Mouse (Mus musculus) left cerebral cortex, postnatal 25 days (tissue): Measurements from ENCODE around the gene Itgb1bp1. TPM values are rescaled to one million over a fixed set of nuclear protein-coding genes. Genes with fewer than 3 reads are reported as not detected.

Experiments
- DNase-seq, 2 experiments: peaks; one replicate each; pipeline ENCODE4 v3.0.0; 2022; ENCODE audit warnings: low spot score in 2 of 2, mixed read lengths in 1 of 2
- intact Hi-C: fragments of 180-260 bp; cut with DNase I; formaldehyde crosslinking; loops from one replicate; pipeline ENCODE4 v1.15.1; 2025
- total RNA-seq, 2 experiments: library from RNA; stranded (reverse); gene quantifications; 2 replicates each; pipeline ENCODE4 v1.2.3; 2021

Itgb1bp1 gene
- total RNA-seq, 2 experiments from 2014 or later, result 33.0 to 35.2 TPM

DNA sequence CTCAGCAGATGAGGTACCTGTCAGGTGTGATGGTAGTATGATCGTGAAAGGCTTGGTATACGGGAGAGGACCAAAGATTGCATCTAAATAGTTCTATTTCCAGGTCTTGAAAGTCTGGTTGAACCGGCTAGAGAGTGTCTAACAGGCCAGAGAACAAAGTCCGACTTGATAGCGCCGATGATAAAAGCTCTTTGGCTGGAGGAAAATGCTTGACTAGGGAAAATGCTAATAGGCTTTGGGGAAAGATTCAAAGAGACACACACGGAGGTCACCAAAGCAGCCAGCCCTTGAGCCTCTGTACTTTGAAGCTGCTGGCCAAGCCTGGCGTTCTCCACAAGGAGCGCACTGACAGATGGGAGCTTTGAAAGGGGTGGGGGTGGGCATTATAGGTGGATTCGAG is 76.8 kb downstream of the Itgb1bp1 start:
- DNase-seq, result no peak
- intact Hi-C loops, result no loop called here

- peak in 1 of 2 experiments; percentile 54 for DNase-seq
- intact Hi-C loops, result no loop called here
These were observed 77.8 kb downstream of the Itgb1bp1 start for GRCm38 (mm10) chr12:21208172-21208795.

DNA sequence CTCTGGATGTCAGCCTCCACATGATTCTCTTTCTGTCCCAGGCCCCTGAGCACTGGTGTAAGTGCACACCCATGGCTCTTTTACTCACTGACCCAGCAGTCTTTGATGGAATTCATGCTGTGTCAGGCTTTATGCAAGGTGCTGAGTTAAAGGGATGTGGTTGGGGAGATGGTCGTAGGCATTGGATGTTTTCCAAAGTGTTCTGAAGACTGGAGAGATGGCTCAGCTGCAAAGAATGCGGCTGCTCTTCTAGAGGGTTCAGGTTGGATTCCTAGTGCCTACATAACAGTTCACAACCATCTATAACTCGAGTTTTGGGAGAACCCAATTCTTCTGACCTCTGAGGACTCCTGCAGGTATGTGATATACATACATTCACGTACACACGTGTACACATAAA is 78.7 kb downstream of the Itgb1bp1 start:
- no peak for DNase-seq
- intact Hi-C loops, result no loop called here

DNA sequence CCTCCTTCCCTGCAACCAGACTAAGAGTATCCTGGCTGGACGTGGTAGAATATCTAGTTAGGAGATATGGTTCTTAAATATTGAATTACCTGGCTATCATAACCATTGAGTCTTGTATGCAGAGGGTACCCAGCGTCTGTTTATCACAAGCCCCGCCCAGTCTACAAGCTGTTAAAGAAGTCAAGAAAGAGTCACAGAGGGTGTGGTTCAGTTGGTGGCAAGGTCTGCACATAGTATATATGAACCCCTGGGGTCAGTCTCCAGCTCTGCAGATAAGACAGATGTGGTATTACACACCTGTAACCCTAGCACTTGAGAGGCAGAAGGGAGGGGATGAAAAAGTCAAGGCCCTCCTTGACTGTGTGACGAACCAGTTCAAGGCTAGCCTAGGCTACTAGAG is 80.3 kb downstream of the Itgb1bp1 start:
- intact Hi-C loops, result no loop called here
- DNase-seq, result no peak

DNA sequence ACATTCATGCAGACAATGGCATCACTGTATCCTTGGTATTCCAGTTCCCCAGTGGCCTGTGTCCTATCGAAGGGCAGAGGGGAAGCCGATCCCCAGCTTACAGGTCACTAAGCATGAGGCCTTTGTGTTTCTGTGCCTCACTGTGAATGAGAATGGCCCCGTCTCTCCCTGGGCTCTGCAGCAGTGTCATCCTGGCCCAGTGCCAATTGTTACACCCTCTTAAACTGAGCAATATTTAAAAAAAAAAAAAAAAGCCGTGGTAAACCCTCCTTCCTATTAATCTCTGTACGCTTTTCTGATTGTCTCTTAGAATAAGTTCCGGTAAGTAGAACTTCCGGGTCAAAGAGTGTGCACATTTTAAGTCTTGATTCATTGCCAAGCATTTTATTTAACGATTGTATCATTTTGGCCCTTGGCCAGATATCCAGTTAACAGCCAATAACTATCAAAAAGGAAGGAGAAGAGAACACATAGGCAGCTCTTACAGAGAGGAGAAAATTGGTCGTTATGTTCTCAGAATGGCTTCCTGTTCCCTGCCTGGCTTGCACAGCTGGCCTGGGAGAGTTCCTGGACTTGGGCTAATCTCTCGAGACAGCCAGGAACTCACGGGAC is 81.3 kb downstream of the Itgb1bp1 start:
- intact Hi-C loops, result loop anchor here (5.0 kb wide), 2 partner anchors 63 to 93 kb away; no protein-coding TSS in a partner anchor

GRCm38 (mm10) chr12:21201485-21202269 is 84.4 kb downstream of the Itgb1bp1 start:
- DNase-seq, result peak in 1 of 2 experiments; percentile 86
- intact Hi-C loops, result loop anchor here (5.0 kb wide), 2 partner anchors 59 to 89 kb away; no protein-coding TSS in a partner anchor

More for the DNA sequence above, 81.3 kb downstream of the Itgb1bp1 start:
- DNase-seq, result no peak

DNA sequence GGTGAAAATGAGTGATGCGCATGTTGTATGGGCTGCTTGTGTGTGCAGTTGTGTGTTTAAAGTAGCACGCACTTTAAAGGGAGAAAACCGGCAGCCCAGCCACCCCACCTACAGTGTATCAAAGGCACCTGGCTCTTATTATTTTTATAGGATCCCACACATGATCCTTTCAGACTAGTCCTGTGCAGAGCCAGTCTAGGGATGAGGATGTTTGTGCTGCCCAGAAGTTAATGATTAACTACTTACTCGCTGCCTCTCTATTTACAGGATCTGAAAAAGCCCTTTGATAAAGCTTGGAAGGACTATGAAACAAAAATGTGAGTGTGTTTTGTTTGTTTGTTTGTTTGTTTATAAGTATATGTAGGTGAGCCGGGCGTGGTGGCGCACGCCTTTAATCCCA is 85.5 kb downstream of the Itgb1bp1 start:
- no peak for DNase-seq
- intact Hi-C loops, result loop anchor here (5.0 kb wide), 2 partner anchors 58 to 88 kb away; no protein-coding TSS in a partner anchor

DNA sequence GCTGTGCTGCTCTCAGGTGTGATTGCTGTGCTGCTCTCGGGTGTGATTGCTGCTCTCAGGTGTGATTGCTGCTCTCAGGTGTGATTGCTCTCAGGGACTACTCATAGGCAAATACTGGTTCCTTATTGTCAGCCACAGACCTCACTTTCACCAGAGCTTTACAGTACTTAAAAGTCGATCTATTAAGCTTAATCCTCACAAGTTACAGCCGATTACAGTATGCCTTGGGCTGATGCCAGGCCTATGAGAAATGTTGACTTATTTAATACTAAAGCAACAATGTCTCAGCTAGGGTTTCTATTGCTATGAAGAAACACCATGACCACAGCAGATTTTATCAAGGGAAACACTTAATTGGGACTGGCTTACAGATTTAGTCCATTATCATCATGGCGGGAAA is 89.7 kb downstream of the Itgb1bp1 start:
- no peak for DNase-seq
- intact Hi-C loops, result no loop called here

DNA sequence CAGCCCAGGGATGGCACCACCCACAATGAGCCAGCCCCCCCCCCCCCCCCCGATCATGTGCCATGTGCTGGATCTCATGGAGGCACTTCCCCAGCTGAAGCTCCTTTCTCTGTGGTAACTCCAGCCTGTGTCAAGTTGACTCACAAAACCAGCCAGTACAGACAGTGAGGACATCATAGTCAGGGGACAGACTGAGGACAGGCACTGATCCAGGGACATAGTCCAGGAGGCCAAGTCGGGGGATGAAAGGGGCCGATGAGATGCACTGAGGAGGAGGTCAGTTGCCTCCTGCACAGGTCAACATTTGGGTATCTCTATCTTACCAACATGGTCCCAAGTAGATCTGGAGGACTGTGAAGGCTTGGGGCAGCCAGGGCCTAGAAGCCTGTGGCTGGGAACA is 90.6 kb downstream of the Itgb1bp1 start:
- intact Hi-C loops, result no loop called here
- no peak for DNase-seq

DNA sequence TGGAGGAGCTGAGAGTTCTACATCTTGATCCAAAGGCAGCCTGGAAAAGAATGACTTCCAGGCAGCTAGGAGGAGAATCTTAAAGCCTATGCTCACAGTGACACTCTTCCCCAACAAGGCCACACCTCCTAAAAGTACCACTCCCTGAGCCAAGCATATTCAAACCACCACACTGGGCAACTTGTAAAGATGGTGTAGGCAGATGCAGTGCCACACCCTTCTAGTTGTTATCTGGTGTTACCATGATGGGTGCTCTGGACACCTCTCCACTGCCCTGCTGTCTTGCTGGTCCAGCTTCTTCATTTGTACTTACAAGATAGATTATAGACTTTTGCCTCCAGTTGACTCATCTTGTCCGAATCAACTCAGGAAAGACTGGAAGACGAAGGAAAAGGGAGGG is 94.5 kb downstream of the Itgb1bp1 start:
- no peak for DNase-seq
- intact Hi-C loops, result no loop called here

Other genes starting within 250 kb of the Itgb1bp1 start
- gene Cpsf3, start 893 bp downstream of the Itgb1bp1 start, total RNA-seq, result 10 to 100 TPM; 42.2 to 47.1 TPM
- gene Iah1, start 30.1 kb upstream of the Itgb1bp1 start, total RNA-seq, result 10 to 100 TPM; 13.0 to 15.6 TPM
- 10 to 100 TPM; 18.0 to 23.8 TPM for gene Adam17, start 87.3 kb upstream of the Itgb1bp1 start, total RNA-seq
- gene Ywhaq, start 131.4 kb upstream of the Itgb1bp1 start, total RNA-seq, result 100 to 1,000 TPM; 445 to 481 TPM